Mouse (Mus musculus) limb, embryonic 14.5 days (tissue): Measurements from ENCODE around the gene Fhdc1. TPM values are rescaled to one million over a fixed set of nuclear protein-coding genes. Genes with fewer than 3 reads are reported as not detected.

ENCODE experiments used
- ATAC-seq: fragments of 200-750 bp; cut with Nextera tagmentation; 2 replicates; pipeline ENCODE4 v1.8.0; 2017; ENCODE audit warnings: low read depth, moderate number of reproducible peaks, moderate TSS enrichment; ENCODE audit not compliant: low FRiP score
- DNase-seq: peaks from one replicate; pipeline ENCODE4 v3.0.0-alpha.2; 2015; ENCODE audit warnings: low spot score
- H3K27ac ChIP-seq: fragments of 300-500 bp; sonication (generic); replicated peaks from 2 replicates; pipeline ENCODE4 v1.5.1; 2014; ENCODE audit warnings: low read depth, mild to moderate bottlenecking, low read length, moderate library complexity, mixed read lengths
- H3K27me3 ChIP-seq: fragments of 300-500 bp; sonication (generic); 2 replicates; pipeline ENCODE4 v1.6.1; 2014; ENCODE audit warnings: low read length, mixed read lengths; ENCODE audit not compliant: control insufficient read depth, insufficient read depth
- H3K36me3 ChIP-seq: fragments of 300-500 bp; sonication (generic); 2 replicates; pipeline ENCODE4 v1.6.1; 2014; ENCODE audit warnings: mild to moderate bottlenecking, low read length, moderate library complexity, mixed read lengths; ENCODE audit not compliant: control insufficient read depth, insufficient read depth
- H3K4me1 ChIP-seq: fragments of 300-500 bp; sonication (generic); 2 replicates; pipeline ENCODE4 v1.6.1; 2014; ENCODE audit warnings: antibody characterized with exemption, low read length, mixed read lengths; ENCODE audit not compliant: control insufficient read depth, insufficient read depth
- H3K4me2 ChIP-seq: fragments of 300-500 bp; sonication (generic); replicated peaks from 2 replicates; pipeline ENCODE4 v1.6.1; 2014; ENCODE audit warnings: low read depth, mild to moderate bottlenecking, low read length, moderate library complexity; ENCODE audit not compliant: severe bottlenecking
- H3K4me3 ChIP-seq: fragments of 300-500 bp; sonication (generic); replicated peaks from 2 replicates; pipeline ENCODE4 v1.5.1; 2014; ENCODE audit warnings: low read length
- H3K9ac ChIP-seq: fragments of 300-500 bp; sonication (generic); 2 replicates; pipeline ENCODE4 v1.6.1; 2014; ENCODE audit warnings: mild to moderate bottlenecking, low read depth, low read length, moderate library complexity; ENCODE audit not compliant: severe bottlenecking
- H3K9me3 ChIP-seq: fragments of 300-500 bp; sonication (generic); 2 replicates; pipeline ENCODE4 v1.6.1; 2016; ENCODE audit warnings: low read length; ENCODE audit not compliant: control insufficient read depth
- POLR2A ChIP-seq: fragments of 200-500 bp; IDR thresholded peaks from 2 replicates; pipeline ENCODE4 v1.8.0; 2012; ENCODE audit warnings: inconsistent platforms, mild to moderate bottlenecking, moderate library complexity, borderline replicate concordance; ENCODE audit not compliant: insufficient read depth, insufficient read length; ENCODE audit errors: extremely low read depth
- WGBS: fragments of 180-500 bp; shearing (Covaris S2); extraction: QIAGEN DNeasy Blood & Tissue Kit; methylation state at CpG from one replicate; pipeline ENCODE4 v1.1.7; 2014; 5-methylcytosine and 5-hydroxymethylcytosine counted together
- polyA plus RNA-seq, 2 experiments: library from polyadenylated mRNA; depleted of rRNA in 1 of 2; stranded (reverse) in 1 of 2; unstranded in 1 of 2; fragments of >200 nt; fragmentation: Nextera tagmentation in 1 of 2; extraction: Ambion mirVana in 1 of 2; gene quantifications; 2 replicates each; pipeline versions ENCODE4 v1.2.1 to v1.2.3; 2012 to 2014

Gene Fhdc1
- polyA plus RNA-seq, 2 experiments, result 2.9 to 7.5 TPM

DNA sequence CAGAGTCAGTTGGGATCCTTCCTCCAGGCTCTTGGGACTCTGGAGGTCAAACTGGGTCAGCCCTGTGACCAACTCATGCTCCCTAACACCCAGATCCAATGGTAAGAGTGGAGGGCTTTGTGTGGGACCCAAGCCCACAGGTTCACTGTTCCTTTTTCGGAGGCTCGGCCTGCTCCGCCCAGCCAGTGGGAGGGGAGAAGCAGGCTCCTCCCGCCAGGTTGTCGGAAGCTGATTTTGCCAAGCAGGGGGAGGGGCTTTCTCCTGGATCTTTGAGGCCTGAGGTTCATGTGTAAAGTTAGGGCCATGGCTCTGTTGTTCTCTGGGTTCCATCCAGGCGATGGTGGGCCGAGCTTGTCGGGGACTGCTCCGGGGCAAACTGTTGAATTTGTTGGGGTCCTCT lies 34.4 kb downstream of the Fhdc1 start:
- Histone ChIP-seq H3K27ac (no peak overlapping the region), H3K4me3 (no peak overlapping the region)

DNA sequence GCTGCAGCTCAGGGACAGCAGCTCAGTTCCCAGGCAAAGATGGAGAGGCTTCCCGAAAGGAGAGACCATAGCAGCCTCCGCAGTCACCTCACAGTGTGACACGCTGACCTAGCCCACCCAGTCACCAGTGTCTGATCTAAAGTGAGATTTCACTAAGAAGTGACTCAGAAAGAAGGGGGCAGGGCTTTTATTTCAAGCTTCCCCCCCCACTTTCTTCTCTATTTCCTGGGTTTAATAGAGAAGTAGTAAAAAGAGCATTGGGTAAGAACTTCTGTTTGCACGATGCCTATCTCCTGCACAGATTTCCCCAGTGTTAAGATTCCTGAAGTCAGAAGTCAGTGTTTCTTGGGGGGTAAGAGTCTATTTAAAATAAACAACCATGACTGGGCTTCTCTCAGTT lies 37.3 kb downstream of the Fhdc1 start:
- DNase-seq (no peak), ATAC-seq (no peak)
- H3K4me3 ChIP-seq, result no peak overlapping the region
- WGBS, result 58% methylated on average over 4 of the region's 4 CpGs
- no peaks in the 10 kb centered on the region for H3K9me3 ChIP-seq
- no peaks in the 10 kb centered on the region for H3K36me3 ChIP-seq
- H3K9ac ChIP-seq, result no peak overlapping the region
- no peak for TF ChIP-seq POLR2A
- peaks cover 12% of the 10 kb centered on the region for H3K4me1 ChIP-seq
- H3K27me3 ChIP-seq, result no peaks in the 10 kb centered on the region
- H3K27ac ChIP-seq, result no peak overlapping the region
- H3K4me2 ChIP-seq, result no peak overlapping the region

More for the DNA sequence above, 34.4 kb downstream of the Fhdc1 start:
- WGBS, result 47% methylated on average over 9 of the region's 9 CpGs
- no peak for TF ChIP-seq POLR2A
- DNase-seq, result no peak
- H3K4me1 ChIP-seq, result peaks cover 20% of the 10 kb centered on the region
- ATAC-seq, result no peak
- H3K27me3 ChIP-seq, result no peaks in the 10 kb centered on the region
- no peak overlapping the region for H3K4me2 ChIP-seq
- H3K9me3 ChIP-seq, result no peaks in the 10 kb centered on the region
- H3K9ac ChIP-seq, result no peak overlapping the region
- H3K36me3 ChIP-seq, result no peaks in the 10 kb centered on the region

DNA sequence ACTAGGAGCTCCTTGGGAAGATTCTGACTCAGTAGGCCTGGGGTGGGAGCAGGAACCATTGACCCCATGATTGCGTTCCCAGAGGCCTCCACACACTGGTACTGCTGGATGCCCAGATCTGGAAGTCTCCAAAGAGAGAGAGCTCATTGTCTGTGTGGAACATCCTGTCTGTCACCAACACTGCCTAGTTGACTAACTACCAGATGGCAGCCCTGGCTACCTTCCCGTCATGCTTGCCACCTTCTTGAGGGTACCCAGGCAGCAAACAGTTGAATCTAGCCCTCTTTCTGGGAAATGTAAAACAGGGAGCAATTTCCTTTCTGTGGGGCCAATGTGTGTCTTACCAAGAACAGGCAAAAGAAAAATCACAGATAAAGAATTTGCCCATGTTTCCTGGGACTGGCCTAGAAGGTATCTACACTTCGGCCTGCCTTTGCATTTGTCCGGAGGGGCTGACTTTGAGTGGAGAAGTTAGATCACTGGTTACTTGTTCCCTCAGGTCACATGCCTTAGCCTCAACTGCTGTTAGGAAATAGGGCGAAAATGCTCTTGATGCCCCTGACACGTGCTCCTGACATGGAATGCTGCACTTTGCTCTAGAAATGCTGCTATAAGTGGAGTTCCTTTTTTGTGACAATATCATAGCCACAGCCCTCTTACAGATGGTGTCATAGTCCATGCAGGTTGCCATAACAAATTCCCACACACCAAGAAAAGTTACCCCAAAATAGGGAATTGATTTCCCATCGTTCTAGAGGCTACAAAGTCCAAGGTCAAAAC lies 40.6 kb downstream of the Fhdc1 start:
- H3K4me2 ChIP-seq, result no peak overlapping the region
- H3K4me1 ChIP-seq, result peaks cover 14% of the 10 kb centered on the region
- DNase-seq (no peak), ATAC-seq (no peak)
- no peaks in the 10 kb centered on the region for H3K27me3 ChIP-seq
- TF ChIP-seq POLR2A, result no peak
- H3K9me3 ChIP-seq, result no peaks in the 10 kb centered on the region
- H3K36me3 ChIP-seq, result no peaks in the 10 kb centered on the region
- H3K27ac ChIP-seq, result no peak overlapping the region
- no peak overlapping the region for H3K9ac ChIP-seq
- H3K4me3 ChIP-seq, result no peak overlapping the region
- WGBS, result 89% methylated on average over 7 of the region's 7 CpGs

DNA sequence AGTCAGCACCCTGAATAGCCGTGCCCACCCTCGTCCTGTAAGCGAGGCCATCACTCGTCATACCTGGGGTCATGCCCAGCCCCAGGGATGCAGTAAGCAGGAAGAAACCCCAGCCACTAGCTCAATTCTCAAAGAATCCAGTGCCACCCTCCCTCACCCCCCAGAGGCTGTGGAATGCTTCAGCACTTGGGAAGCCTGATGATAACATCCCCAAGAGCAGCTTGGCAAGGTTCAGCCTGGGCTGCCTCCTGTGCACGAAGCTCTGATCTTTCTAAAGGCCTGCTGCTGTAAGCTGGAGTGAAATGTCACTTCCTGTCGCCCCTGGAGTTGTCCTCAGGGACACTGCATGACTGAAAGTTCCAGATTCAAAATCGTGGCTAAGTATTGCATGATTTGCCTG lies 41.4 kb downstream of the Fhdc1 start:
- ATAC-seq, result no peak
- no peaks in the 10 kb centered on the region for H3K9me3 ChIP-seq
- no peak for DNase-seq

DNA sequence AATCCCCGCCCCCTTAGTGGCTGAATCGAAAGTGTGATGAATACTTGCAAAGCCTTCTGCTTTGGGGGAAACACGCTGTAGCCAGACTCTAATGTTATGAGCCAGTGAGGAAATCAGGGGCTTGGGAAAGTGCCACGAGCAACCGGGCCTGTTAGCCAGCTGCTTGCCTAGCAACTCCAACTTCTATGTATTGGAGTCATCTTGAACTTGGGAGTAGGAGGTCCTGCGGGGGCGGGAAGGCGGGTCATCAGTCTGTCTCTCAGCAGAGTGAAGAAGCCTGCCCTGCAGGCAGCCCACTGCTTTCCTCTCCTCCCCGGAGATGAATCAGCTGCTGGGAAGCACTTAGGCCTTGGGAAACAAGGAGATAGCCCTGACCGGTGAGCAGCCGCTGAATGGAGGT lies 42.1 kb downstream of the Fhdc1 start:
- Histone ChIP-seq H3K4me3 (no peak overlapping the region), H3K9me3 (no peaks in the 10 kb centered on the region), H3K9ac (no peak overlapping the region), H3K4me2 (no peak overlapping the region), H3K36me3 (no peaks in the 10 kb centered on the region), H3K27ac (no peak overlapping the region), H3K27me3 (no peaks in the 10 kb centered on the region), H3K4me1 (peaks cover 14% of the 10 kb centered on the region)
- DNase-seq (no peak), ATAC-seq (no peak)
- 57% methylated on average over 11 of the region's 11 CpGs for WGBS
- TF ChIP-seq POLR2A, result no peak

More for the DNA sequence above, 41.4 kb downstream of the Fhdc1 start:
- H3K4me2 ChIP-seq, result no peak overlapping the region
- H3K4me1 ChIP-seq, result peaks cover 14% of the 10 kb centered on the region
- no peaks in the 10 kb centered on the region for H3K36me3 ChIP-seq
- H3K4me3 ChIP-seq, result no peak overlapping the region
- no peak overlapping the region for H3K27ac ChIP-seq
- H3K9ac ChIP-seq, result no peak overlapping the region
- no peak for TF ChIP-seq POLR2A
- WGBS, result 77% methylated on average over 6 of the region's 7 CpGs
- H3K27me3 ChIP-seq, result no peaks in the 10 kb centered on the region
